Mouse (Mus musculus) cerebellum, postnatal 36 days (tissue): ENCODE results near the gene Capzb.

Source experiments
- DNase-seq, 2 experiments: peaks; one replicate each; pipeline ENCODE4 v3.0.0; 2021 to 2022; ENCODE audit warnings: mixed read lengths in 2 of 2

Gene Capzb

DNA sequence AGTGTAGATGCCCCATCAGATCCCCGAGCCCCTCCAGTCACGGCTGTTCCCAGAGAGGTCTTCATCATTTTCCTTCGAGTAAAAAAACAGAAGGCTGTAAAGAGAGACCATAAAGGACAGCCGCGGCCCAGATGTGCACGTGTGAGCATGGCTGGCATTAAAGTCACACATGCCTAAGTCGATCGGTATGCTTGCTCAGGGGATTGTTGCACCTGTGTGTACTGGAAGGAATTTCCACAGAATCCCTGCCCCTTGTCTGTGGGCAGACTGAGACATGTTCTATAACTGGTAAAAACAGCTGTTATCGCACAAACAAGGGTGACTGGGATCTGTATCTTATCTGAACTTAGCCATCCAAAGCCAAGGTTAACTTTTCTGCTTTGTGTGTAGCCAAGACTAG lies 78.9 kb downstream of the Capzb start:
- no peak for DNase-seq

DNA sequence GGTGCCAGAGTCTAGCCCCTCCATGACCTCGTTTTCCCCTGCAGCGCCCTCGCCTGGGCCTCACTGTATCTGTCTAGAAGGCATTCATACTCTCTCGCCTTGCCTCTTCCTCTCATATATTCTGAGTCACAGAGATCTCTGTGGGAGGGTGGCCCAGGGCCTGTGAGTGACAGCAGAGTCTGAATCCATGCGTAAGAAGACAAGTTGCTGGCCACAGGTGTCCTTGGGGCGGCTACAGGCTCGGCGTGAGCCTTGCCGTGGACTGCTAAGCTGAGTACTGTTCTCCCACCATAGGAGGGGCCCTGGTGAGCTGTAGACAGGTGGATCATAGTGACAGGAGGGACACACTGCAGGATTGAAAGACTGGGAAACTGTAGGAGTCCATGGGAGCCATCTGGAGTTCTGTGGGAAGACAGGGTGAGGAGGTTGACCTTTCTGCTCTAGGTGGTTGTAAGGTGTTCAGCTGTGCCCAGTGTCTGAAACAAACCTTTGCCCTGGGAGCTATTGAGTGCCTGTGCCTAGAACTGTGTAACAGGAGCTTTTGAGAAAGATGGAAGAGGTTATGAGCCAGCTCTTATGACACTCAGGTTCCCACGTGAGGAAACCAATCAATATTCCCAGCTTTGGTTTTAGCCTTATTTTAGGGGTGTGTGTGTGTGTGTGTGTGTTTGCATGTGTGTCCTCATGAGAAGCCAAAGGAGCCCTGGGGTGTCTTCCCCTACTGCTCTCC lies 80.4 kb downstream of the Capzb start:
- DNase-seq, result peak in 1 of 2 experiments; percentile 48

DNA sequence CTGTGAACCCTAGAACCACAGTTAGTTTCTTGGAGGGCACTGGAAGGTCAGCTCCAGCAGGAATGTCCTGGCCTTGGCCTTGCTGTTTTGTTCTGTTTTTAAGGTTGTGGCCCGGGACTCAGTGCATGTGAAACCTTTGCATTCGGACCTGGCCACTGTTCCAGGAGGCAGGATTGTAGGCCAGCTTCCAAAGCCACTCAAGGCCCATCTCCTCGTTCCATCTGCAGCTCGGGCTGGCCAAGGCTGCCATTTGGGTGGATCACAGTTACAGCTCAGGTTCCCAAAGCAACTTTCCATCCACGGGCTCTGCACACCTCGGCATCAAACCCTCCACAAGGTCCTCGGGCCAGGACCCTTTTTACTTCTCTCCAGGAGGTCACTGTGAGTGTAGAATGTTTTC lies 81.9 kb downstream of the Capzb start:
- peak; percentile 70 to 73 for DNase-seq

DNA sequence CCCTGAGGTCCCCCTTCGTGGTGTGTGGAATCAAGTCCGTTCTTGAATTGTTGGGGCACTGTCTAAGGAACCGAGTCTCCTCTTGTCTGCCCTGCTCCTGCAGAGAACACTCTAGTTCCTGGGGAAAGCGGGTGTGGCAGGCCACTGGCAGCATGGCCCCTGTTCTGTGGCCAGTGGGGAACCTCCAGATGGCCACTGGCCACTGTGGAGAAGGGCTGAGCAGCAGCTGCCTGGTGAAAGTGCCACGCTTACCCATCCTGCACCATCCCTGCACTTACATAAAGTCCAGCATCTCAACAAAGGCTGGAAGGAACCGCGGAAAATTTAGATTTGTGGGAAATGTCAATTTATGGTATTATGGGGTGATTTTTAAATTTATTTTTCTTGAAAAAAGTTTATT lies 83.7 kb downstream of the Capzb start:
- DNase-seq, result no peak

DNA sequence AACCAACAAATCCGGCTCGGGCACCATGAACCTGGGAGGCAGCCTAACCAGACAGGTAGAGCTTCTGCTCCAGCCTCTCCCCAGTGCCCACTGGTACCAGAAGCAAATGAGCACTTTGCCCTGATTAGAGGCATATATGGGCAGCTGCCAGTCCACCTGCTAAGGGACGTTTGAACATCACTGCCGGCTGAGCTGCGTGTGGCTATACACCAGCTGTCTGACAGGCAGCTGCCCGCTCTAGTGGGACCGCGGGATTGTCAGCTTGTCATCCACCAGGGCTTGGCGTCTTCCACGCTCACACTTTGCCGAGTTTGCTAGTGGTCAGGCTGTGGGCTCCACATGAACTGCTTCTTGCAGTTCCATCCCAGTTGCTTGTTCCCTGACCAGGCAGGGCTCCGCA lies 87.8 kb downstream of the Capzb start:
- no peak for DNase-seq

DNA sequence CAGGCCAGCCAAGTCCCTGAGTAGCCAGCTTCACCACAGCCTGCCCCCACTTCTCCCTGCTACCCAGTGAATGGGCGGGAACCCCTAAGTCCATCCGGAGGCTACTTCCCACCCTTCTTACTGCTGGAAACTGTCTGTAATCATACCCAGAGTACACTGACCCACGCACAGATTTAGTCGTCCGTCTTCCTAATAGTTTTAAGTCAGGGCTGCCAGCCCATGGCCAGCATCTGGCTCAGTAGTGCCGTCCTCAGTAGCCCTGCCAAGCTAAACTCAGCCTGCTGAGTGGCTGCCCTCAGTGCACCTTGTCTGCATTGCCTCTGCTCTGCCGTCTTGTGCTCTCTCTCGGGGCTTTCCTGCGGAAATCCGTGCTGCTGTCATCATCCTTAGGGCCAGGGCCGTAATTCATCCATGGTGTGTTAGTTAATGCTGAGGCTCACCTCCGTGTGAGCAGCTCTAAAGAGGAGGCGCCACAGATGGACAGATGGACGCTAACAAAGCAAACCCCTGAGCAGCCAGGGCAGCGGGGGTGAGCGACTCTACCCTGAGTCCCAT lies 89.2 kb downstream of the Capzb start:
- DNase-seq, result no peak

DNA sequence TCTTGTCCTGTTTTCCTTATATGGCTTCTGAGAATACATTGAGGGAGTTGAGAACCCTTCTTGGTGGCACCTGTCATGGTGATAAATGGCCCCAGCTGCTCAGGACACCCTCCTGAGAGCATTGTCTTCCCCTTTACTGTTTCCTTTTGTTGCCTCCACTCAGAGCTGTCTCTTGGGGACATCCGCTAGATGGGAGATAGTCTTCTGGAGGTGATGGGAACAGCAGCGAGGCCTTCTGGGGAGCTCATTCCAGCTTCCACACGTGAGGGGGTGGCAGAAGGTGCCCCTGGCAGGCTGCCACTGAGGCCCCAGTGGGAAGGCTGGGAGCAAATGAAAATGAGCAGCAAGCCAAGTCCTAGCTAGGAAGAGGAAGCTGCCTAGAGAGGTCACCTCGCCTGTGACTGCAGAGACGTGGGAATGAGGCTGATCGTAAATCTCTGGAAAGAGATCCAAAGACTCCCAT lies 90.3 kb downstream of the Capzb start:
- DNase-seq, result peak; percentile 71 to 79

DNA sequence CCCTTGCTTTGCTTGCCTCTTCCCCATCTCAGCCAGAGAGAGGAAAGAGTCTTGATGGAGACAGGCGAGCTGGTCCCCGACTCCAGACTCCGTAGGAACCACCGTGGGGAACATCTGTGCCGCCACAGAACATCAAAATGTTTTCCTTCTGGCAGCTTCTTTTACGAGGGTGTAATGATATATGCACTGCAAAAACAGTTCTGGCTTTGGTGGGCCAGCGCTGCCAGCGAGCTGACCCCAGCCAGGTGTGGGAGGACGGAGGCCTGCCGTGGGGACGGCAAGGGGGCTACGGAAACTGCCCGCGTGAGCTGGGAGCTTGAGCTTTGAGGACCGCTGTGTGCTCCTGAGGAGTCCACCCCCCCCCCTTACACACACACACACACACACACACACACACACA lies 92.2 kb downstream of the Capzb start:
- DNase-seq, result no peak

DNA sequence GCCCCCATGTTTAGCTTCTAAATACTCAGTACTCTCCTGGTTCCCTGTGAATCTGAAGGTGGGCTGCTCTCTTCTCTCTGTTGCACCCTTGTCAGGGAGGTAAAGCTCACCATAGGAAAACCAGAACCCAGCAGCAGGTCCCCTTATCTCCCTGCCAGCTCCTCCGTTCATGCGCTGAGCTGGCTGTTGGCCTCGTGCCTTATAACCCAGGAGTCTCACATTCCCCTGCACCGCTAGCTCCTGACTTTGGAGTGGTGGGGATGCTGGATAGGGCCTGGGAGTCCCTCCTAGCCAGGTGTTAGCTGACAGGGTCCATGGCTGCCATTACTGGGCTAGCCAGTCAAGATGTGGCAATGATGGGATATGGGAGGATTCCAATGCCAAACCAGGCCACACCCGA lies 93.5 kb downstream of the Capzb start:
- no peak for DNase-seq

DNA sequence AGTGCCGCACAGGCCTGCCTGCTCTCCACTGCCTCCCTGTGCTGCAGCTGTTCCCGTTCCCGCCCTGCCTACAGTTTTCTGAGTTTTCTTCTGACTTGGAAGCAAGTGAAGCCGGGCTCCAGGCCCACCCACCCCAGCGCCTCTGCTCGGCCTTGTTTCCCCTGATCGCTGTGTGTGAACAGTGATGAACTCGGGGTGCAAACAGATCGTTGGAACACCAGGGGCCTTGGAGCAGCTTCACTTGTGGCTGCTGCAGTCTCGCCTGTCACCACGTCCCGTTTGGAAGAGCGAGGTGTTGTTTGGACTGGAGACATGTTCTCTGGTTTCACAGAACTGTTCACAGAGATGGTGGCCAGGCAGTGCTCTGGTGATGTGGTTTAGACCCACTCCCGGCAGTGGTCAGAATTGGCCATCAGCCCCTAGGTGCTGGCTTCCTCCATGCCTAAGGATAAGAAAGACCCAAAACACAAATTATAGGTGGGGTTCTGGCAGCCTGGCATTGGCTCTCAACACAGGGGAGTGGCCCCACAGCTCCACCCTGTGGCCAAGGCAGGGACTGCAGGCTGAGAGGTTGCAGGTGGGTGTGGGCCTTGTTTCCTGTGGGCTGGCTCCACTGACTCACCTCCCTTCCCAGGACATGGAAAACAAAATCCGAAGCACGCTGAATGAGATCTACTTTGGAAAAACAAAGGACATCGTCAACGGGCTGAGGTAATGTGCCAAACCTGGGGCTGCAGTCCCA lies 94.6 kb downstream of the Capzb start:
- peak; percentile 87 to 89 for DNase-seq

DNA sequence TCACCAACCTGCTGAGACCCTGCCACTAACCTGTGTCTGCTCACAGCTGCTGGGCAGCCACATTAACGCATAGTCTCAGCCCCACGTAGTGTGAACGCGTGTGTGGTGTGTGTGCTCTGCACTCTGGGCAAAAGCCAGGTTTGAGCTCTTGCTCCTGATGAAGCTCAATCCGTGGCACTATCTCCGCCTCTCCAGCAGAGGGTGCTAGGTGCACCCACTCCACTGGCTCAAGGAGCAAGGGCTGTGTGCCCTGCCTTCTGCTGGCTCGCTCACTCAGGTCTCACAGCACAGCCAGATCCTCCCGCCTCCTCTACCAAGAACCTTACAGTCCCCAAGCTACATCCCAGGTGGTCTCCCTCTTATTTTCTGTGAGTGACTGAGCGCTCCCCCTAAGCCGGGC lies 96.3 kb downstream of the Capzb start:
- DNase-seq, result peak; percentile 74 to 76

DNA sequence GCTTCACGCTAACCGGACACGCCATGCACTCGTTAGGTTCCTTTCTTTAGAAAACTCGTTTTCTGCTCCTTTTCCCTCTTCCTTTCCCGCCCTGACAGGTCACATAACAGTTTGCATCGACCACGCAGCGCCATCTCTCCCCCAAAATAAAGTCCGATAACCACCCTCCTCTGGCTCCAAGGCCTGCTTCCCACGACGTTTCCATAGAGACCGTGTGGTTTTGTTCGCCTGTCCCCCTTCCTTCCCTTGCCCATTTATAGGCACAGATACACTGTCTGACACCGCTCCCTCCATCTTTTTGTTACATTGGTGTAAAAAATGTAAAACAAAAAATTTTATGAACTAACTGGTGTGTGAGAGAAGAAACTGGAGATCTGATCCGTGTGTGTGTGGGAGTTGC lies 98.4 kb downstream of the Capzb start:
- DNase-seq, result no peak

DNA sequence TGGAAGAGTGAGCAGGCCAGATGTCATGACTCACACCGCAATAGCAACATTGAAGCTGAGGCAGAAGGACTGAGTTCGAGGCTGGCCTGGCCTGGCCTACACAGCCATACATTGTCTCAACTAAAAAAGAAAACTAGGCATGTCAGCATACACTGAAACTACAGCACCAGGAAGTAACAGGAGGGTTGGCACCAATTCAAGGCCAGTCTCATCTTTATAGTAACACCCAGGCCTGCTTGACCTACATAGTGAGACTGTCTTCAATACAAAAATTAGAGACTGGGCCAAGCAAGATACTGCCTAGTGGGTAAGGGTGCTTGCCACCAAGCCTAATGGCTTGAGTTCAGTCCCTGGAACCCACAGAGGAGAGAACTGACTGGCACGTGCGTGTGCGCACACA lies 99.3 kb downstream of the Capzb start:
- DNase-seq, result no peak

DNA sequence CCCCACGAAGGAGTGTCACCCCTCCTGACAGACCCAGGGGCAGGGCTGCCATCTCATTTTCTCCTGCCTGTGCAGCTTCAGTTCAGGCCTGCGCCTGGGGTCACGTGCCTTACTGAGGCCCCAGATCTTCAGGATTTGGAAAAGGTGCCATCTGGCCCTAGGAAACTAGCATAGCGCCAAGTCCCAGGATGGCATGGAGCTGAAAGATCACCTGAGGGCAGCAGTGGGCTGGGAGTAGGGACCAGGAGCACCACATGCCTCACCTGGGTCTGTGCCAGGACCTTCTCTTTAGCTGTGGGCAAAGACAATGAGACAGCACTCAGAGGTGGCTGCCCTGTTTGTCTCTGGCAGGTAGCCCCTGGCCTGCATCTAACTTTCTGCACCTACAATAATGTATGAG lies 104.9 kb downstream of the Capzb start:
- peak; percentile 97 to 98 for DNase-seq

DNA sequence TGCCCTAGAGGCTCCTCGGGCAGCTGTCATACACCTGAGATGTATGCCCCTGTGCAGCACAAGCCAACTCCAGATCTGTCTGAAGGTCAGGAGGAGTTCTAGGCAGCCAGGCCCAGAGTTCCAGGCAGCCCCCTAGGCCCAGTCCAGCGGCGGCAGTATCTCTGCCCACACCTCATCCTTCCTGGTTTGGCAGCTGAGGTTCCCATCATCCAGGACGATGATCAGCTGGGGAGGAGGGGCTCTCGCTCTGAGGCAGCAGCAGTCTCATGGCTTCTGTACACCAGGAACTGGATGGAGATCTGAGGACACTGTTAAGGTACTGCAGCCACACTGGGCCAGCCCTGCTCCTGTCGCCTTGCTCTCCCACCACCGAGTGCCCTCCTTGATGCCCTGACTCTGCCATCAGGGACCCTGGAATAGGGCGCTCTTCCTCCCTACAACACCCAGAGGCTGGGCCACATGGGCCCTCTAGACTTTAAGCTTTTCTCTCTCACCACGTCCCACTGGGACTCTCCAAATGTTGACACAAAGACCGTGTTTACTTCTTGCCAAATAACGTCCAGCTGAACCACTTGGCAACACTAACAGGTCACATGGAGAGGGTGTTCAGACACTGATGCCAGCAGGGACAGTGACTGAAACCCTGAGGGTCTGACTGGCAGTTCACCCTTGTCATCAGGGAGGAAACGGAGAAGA lies 106.1 kb downstream of the Capzb start:
- DNase-seq, result no peak

DNA sequence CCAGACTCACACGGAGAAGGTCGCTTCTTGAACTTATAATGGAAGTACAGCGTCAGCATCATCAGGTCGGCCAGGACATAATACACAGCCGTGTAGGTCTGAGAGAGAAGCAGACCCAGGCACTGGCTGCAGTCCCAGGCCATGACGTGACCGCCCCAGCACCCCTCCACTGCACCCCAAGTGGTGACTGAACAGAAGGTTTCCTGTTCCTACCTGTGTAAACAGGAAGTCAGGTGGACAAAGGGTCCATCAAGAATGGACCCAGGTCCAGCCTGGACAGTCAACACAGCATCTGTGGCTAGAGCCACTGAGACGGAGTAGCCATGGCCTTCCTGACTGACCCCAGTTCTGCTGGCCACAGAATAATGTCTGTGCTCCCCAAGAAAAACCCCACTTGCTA lies 109.1 kb downstream of the Capzb start:
- DNase-seq, result no peak

DNA sequence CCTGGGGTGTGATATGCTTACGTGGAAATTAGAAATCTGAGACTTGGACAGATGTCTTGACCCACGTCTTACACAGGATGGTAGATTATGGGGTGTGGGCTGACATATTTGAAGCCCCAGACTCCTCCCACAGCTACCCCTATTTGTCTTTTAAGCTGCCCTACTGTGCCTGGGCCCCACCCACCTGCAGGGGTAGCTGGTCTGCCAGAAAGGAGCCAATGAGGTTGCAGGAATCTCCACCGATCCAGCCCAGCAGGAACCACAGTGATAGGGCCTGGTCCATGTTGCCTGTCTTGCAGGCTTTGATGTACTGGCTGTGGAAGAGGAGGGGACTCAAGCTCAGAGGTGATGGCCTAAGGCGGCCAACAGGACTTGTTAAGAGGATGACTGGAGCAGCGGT lies 109.5 kb downstream of the Capzb start:
- DNase-seq, result no peak

DNA sequence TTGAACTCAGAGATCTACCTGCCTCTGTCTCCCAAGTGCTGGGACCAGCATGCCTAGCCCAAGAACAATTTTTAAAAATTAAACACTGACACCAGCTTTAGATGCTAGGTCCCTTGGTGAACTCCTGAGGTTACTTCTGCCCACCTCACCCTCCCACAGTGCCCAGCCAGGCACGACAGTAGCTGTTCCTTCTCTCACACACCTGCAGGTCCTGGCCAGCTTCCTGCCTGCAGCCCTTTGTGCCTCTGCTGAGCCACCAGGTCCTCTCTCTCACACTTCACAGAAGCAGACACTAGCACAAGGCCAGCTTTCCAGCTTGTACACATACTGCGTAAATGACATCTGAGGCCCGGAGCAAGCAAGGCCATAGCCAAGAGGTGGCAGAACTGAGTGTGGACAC lies 112.8 kb downstream of the Capzb start:
- DNase-seq, result no peak

DNA sequence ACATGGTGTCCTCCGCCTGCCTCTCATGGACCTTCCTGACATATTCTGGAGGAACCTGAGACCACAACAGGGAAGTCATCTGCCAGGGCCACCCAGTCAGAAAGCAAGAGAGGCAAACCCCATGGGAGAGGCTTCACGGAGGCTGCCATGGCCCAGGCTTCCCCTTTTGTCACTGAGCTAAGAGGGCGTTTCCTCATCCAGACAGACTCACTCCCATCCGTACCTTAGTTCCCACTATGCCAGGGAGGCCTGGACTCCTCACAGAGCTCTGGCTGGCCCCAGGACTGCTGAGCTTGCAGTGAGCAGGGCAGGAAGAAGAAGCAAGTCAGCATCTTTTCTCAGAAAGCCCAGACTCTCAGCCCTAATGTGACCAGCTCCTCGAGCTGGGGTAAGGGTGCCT lies 115.2 kb downstream of the Capzb start:
- no peak for DNase-seq

DNA sequence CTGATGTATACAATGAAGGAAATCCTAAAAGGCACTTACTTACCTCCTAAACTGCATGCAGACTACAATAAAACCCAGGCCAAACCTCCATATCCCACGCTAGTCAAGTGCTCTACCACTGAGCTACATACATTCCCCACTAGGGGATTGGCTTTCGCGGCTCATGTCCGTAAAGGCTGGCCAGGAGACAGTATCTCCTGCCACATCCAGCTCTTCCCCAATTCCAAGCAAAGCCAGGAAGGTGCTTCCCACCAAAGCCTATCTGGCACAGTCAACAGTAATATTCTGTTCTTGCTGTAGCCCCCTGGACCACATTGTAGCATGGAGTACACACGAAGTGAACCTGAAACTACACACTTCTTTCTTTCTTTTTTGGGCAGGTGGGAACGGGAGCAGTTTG lies 117.0 kb downstream of the Capzb start:
- no peak for DNase-seq

DNA sequence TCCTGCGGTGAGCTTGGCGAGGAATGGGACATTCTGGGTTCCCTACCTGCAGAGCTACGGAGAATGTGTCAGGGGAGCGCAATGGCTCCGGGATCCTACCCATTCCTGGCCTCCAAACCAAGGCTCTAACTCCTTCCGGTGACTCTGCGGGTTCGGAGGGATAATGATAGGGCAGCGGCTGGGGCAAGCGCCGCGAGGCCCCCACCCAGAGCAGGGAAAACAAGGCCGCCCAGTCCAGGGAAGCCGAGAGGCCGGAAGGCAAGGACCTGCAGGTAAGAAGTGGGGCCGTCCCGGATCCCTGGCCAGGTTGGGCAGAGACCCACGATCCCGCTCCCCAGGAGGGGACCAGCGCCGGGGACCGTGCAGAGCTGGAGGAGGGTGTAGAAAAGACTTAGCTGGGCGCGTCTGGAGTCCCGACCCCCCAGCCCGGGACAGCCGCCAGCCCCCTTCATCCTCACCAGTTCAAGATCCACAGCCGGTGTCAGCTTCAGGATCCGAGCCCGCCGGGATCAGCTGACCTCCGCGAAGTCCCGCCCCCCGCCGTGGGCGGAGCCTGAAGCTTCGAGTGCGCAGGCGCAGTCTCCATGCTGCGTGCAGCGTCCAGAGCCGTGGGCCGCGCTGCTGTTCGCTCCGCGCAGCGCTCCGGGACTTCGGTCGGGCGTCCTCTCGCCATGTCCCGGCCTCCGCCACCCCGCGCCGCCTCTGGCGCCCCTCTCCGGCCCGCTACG lies 117.6 kb downstream of the Capzb start, which contains the start of the genes Pqlc2 and Akr7a5:
Gene Pqlc2, minus strand, starts transcription at position 538 of the 728 bp plus-strand sequence.
Gene Akr7a5, plus strand, starts transcription at position 574 of the 728 bp plus-strand sequence.
- peak; percentile 100 for DNase-seq

DNA sequence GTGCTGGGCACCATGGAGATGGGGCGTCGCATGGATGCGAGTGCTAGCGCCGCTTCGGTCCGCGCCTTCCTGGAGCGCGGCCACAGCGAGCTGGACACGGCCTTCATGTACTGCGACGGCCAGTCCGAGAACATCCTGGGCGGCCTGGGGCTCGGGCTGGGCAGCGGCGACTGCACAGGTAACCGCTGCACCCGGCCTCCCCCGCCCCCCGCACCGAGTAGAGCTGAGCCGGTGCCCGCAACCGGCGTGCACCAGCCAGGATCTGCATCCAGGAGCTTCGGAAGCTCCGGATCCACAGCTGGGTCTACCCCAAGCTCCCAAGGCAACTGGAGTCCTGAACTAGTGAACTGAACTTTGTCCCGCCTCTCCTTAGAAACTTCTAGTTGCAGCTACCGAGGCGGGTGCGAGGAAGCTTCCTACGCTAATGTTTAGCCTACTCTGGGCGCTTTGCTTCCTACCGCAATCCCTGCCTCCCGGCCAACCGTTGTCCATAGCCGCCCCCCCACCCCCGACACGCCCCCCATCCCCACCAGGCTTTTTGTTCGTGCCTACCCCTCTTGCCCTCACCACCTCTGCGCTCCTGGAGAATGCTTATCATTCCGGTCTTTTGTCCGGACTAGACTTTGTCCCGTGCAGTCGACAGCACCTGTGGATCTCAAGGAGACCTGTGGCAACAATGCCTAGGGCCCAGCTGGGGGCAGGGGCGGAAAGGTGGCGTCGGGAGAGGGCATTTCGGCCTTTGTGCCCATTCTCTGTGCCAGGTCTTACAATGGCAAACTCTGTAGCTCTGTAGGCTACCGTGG lies 118.4 kb downstream of the Capzb start:
- no peak for DNase-seq
